Mouse (Mus musculus): ENCODE data around the gene Blm. TPM values are rescaled to one million over a fixed set of nuclear protein-coding genes. Genes with fewer than 3 reads are reported as not detected.

Gene Blm
- total and polyA plus RNA-seq, 2 experiments from 2014 or later, result 4.5 to 6.4 TPM

DNA sequence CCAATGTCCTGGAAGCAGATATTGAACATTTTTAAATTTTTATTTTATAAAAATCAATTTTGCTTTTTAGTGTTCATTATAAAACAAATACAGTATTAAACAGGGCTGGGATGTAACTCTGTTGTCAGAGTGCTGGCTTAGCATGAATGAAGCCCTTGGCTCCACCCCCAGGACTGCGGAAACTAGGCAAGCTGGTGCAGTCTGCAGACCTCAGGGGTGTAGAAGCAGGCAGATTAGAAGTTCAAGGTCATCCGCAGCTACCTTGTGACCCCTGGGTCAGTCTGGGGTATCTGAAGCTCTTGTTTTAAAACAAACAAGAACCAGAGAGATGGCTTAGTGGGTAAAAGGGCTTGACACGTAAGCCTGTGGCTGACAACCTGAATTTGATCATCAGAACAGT lies 41.7 kb upstream of the Blm start:
- H3K4me1 ChIP-seq (ENCODE audit: control insufficient read depth, insufficient read depth), result no peaks in the 10 kb centered on the region
- no peak overlapping the region for H3K4me2 ChIP-seq (ENCODE audit: low read depth, low read length)
- ATAC-seq (ENCODE audit: insufficient read depth, low read depth) (no peak), DNase-seq (ENCODE audit: low spot score) (no peak)
- H3K9ac ChIP-seq (replicated peaks; ENCODE audit: low read depth, low read length), result no peak overlapping the region
- no peaks in the 10 kb centered on the region for H3K9me3 ChIP-seq (replicated peaks; ENCODE audit: control insufficient read depth, low read length)
- TF ChIP-seq EP300 (IDR thresholded peaks at IDR 0.05; ENCODE audit: low read depth), result no peak
- TF ChIP-seq CTCF (IDR thresholded peaks at IDR 0.05; ENCODE audit: low read depth), result no peak
- no peak overlapping the region for H3K27ac ChIP-seq (ENCODE audit: low read depth)
- H3K4me3 ChIP-seq (ENCODE audit: low read depth, low read length), result no peak overlapping the region
- WGBS, result 73% methylated on average over 3 of the region's 3 CpGs
- H3K36me3 ChIP-seq (replicated peaks; ENCODE audit: control insufficient read depth, insufficient read depth, low read length), result no peaks in the 10 kb centered on the region
- H3K27me3 ChIP-seq (ENCODE audit: control insufficient read depth, insufficient read depth, low read length), result 0 out of 2 replicates have a peak, but pooled peaks cover 3% of the 10 kb centered on the region

DNA sequence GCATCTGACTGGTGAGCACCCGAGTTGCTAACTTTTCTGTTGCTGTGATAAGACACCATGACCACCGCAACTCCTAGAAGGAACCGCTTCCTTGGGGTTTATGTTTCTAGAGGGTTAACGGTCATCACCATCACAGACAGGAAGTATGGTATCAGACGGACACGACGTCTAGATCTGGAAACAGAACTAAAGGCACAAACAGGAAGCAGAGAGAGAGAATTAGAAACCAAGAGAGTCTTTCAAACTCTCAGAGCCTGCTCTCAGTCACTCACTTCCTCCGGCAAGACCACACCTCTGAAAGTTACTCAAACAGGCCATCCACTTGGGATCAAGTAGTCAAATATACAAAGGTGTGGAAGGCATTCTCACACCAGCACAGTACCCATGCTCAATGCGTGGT lies 40.8 kb upstream of the Blm start:
- ATAC-seq (ENCODE audit: insufficient read depth, low read depth), result no peak
- Histone ChIP-seq H3K9me3 (replicated peaks; ENCODE audit: control insufficient read depth, low read length) (no peaks in the 10 kb centered on the region), H3K4me1 (ENCODE audit: control insufficient read depth, insufficient read depth) (no peaks in the 10 kb centered on the region), H3K9ac (replicated peaks; ENCODE audit: low read depth, low read length) (no peak overlapping the region), H3K4me3 (ENCODE audit: low read depth, low read length) (no peak overlapping the region), H3K4me2 (ENCODE audit: low read depth, low read length) (no peak overlapping the region), H3K27ac (ENCODE audit: low read depth) (no peak overlapping the region), H3K36me3 (replicated peaks; ENCODE audit: control insufficient read depth, insufficient read depth, low read length) (no peaks in the 10 kb centered on the region), H3K27me3 (ENCODE audit: control insufficient read depth, insufficient read depth, low read length) (no peaks in the 10 kb centered on the region)
- TF ChIP-seq EP300 (IDR thresholded peaks at IDR 0.05; ENCODE audit: low read depth), result no peak
- no peak for TF ChIP-seq CTCF (IDR thresholded peaks at IDR 0.05; ENCODE audit: low read depth)
- no peak for DNase-seq (ENCODE audit: low spot score)
- 60% methylated on average over 9 of the region's 9 CpGs for WGBS

DNA sequence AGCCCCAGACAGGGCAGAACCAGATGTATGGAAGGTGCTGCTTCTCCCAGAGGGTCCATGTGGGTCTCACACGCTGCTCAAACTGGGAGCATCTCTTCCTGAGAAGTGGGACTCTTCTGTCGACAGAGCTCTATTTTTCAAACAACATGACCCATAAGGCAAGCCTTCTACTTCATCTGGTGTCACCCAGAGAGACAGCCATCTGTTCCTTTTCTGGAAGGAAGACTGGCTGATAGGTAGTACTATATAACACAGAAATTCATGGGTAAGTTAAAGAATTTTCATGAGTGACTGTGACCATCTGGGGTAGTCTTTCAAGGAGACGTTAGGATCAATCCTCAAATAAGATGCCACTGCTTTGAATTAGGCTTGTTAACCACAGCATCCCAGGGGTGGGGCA lies 38.2 kb upstream of the Blm start:
- TF ChIP-seq EP300 (IDR thresholded peaks at IDR 0.05; ENCODE audit: low read depth), result no peak
- TF ChIP-seq CTCF (IDR thresholded peaks at IDR 0.05; ENCODE audit: low read depth), result no peak
- Histone ChIP-seq H3K4me1 (ENCODE audit: control insufficient read depth, insufficient read depth) (no peaks in the 10 kb centered on the region), H3K27ac (ENCODE audit: low read depth) (no peak overlapping the region), H3K9me3 (replicated peaks; ENCODE audit: control insufficient read depth, low read length) (no peaks in the 10 kb centered on the region), H3K4me2 (ENCODE audit: low read depth, low read length) (no peak overlapping the region), H3K9ac (replicated peaks; ENCODE audit: low read depth, low read length) (no peak overlapping the region), H3K36me3 (replicated peaks; ENCODE audit: control insufficient read depth, insufficient read depth, low read length) (no peaks in the 10 kb centered on the region), H3K4me3 (ENCODE audit: low read depth, low read length) (no peak overlapping the region), H3K27me3 (ENCODE audit: control insufficient read depth, insufficient read depth, low read length) (no peaks in the 10 kb centered on the region)
- no peak for ATAC-seq (ENCODE audit: insufficient read depth, low read depth)
- 53% methylated on average over 3 of the region's 3 CpGs for WGBS
- DNase-seq (ENCODE audit: low spot score), result no peak

DNA sequence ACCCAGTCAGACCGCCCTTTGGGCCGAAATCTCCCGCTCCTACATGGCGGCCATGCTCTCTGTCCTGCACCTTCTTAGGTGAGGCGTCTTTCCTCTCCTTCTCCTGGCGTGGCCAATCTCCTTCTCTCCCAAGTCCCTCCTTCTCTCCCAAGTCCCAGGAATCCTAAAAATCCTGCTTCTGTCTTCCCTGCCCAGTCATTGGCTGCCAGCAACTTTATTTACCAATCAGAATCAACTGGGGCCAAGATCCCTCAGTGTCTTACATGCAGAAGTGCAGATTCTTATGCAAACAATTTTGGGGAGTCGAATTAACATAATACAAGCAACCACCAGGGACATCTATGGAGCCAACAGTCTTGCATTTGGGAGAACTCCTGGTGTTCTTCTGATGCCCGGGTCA lies 33.1 kb upstream of the Blm start:
- no peak for DNase-seq (ENCODE audit: low spot score)
- TF ChIP-seq CTCF (IDR thresholded peaks at IDR 0.05; ENCODE audit: low read depth) (no peak), EP300 (IDR thresholded peaks at IDR 0.05; ENCODE audit: low read depth) (no peak)
- WGBS, result 84% methylated on average over 8 of the region's 8 CpGs

DNA sequence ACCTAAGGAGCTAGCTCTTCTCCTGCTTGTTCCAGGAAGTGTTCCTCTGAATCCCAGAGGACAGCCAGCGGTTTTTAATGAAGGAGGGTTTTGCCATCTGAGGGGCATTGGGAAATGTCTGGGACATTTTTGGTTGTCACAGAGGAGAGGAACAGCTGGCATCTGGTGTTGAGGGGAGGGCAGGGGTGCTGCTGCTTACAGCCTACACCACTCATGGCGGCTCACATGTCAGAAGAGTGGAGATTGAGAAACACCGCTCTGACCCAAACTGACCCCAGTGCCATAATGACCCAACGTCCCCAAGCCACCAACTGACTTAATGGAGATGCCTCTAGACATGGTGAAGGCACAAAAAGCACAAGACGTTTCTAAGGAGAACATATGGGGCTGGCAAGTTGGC lies 27.0 kb upstream of the Blm start:
- Histone ChIP-seq H3K9me3 (replicated peaks; ENCODE audit: control insufficient read depth, low read length) (no peaks in the 10 kb centered on the region), H3K4me3 (ENCODE audit: low read depth, low read length) (no peak overlapping the region), H3K27ac (ENCODE audit: low read depth) (no peak overlapping the region), H3K36me3 (replicated peaks; ENCODE audit: control insufficient read depth, insufficient read depth, low read length) (no peaks in the 10 kb centered on the region), H3K9ac (replicated peaks; ENCODE audit: low read depth, low read length) (no peak overlapping the region), H3K4me2 (ENCODE audit: low read depth, low read length) (no peak overlapping the region), H3K4me1 (ENCODE audit: control insufficient read depth, insufficient read depth) (peaks cover 3% of the 10 kb centered on the region; the same call in 1 of the 2 replicates), H3K27me3 (ENCODE audit: control insufficient read depth, insufficient read depth, low read length) (no peaks in the 10 kb centered on the region)
- no peak for TF ChIP-seq CTCF (IDR thresholded peaks at IDR 0.05; ENCODE audit: low read depth)
- TF ChIP-seq EP300 (IDR thresholded peaks at IDR 0.05; ENCODE audit: low read depth), result no peak
- ATAC-seq (ENCODE audit: insufficient read depth, low read depth), result no peak
- no peak for DNase-seq (ENCODE audit: low spot score)
- 74% methylated on average over 5 of the region's 5 CpGs for WGBS

More for the DNA sequence above, 33.1 kb upstream of the Blm start:
- Histone ChIP-seq H3K4me1 (ENCODE audit: control insufficient read depth, insufficient read depth) (no peaks in the 10 kb centered on the region), H3K27me3 (ENCODE audit: control insufficient read depth, insufficient read depth, low read length) (no peaks in the 10 kb centered on the region), H3K27ac (ENCODE audit: low read depth) (no peak overlapping the region), H3K4me2 (ENCODE audit: low read depth, low read length) (no peak overlapping the region), H3K9me3 (replicated peaks; ENCODE audit: control insufficient read depth, low read length) (no peaks in the 10 kb centered on the region; the same call in 1 of the 2 replicates), H3K4me3 (ENCODE audit: low read depth, low read length) (no peak overlapping the region), H3K9ac (replicated peaks; ENCODE audit: low read depth, low read length) (no peak overlapping the region), H3K36me3 (replicated peaks; ENCODE audit: control insufficient read depth, insufficient read depth, low read length) (no peaks in the 10 kb centered on the region)
- no peak for ATAC-seq (ENCODE audit: insufficient read depth, low read depth)

DNA sequence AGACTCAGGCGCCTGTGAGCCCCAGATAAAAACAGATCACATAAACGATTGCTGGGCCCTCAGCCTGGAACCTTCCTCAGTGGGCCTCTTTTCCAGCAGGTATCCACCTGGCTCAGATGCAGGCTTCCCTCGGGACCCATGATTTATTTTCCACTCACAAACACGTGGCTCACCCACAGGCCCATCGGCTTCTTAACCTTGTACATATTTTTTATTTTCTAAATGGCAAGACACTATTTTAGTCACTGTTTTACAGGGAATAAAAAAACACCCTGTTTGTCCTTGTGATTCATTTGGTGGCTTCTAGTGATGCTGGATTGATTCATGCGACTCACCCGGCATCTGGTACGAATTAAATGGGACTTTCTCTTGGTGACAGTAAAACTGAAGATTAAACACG lies 26.4 kb upstream of the Blm start:
- DNase-seq (ENCODE audit: low spot score) (no peak), ATAC-seq (ENCODE audit: insufficient read depth, low read depth) (no peak)
- H3K9me3 ChIP-seq (replicated peaks; ENCODE audit: control insufficient read depth, low read length), result no peaks in the 10 kb centered on the region
- no peaks in the 10 kb centered on the region for H3K27me3 ChIP-seq (ENCODE audit: control insufficient read depth, insufficient read depth, low read length)
- H3K36me3 ChIP-seq (replicated peaks; ENCODE audit: control insufficient read depth, insufficient read depth, low read length), result no peaks in the 10 kb centered on the region
- no peak overlapping the region for H3K27ac ChIP-seq (ENCODE audit: low read depth)
- no peak overlapping the region for H3K9ac ChIP-seq (replicated peaks; ENCODE audit: low read depth, low read length)
- 69% methylated on average over 9 of the region's 9 CpGs for WGBS
- H3K4me2 ChIP-seq (ENCODE audit: low read depth, low read length), result no peak overlapping the region
- H3K4me3 ChIP-seq (ENCODE audit: low read depth, low read length), result no peak overlapping the region
- H3K4me1 ChIP-seq (ENCODE audit: control insufficient read depth, insufficient read depth), result peaks cover 10% of the 10 kb centered on the region
- TF ChIP-seq EP300 (IDR thresholded peaks at IDR 0.05; ENCODE audit: low read depth) (no peak), CTCF (IDR thresholded peaks at IDR 0.05; ENCODE audit: low read depth) (no peak)

All from heart, postnatal 0 days (tissue).